14 mouse cellular contexts compared by ENCODE assay signal in genomic region chr17:82199031-82199642, GRCm38 (mm10).
DNase-seq lines count a peak whose midpoint lies in the region; ATAC-seq lines count a peak whose summit lies in the region.
"Had no signal": no experiment of that assay in that cellular context is flagged by ENCODE, and none has a peak within 500 bp of the region (broad histone marks: within the 10 kb centered on the region; RNA-seq: fewer than 3 reads in every experiment).

No protein-coding gene starts in this region.

- no peak overlapping the region for H3K4me2 ChIP-seq in hindbrain, embryonic 12.5 days (replicated peaks)
- no peak overlapping the region for H3K4me2 ChIP-seq in midbrain, embryonic 15.5 days
- H3K4me2 ChIP-seq: neural tube, embryonic 12.5 days had no signal

- no peaks in the 10 kb centered on the region for H3K27me3 ChIP-seq in hindbrain, embryonic 12.5 days
- peaks cover 7% of the 10 kb centered on the region; the same call in 1 of the 2 replicates for H3K27me3 ChIP-seq in midbrain, embryonic 15.5 days (replicated peaks)
- H3K27me3 ChIP-seq: neural tube, embryonic 12.5 days had no signal

- DNase-seq in cerebellum, postnatal 14 days = peak; percentile 60 to 61
- no peak for DNase-seq in cerebellum, adult 11 months
- DNase-seq in Muller cell, postnatal 12 days (ENCODE audit: inconsistent ontology term) = peak; percentile 96
- DNase-seq in left cerebral cortex, postnatal 36 days (ENCODE audit: low spot score in 2 of 2) = no peak
- DNase-seq in lung, postnatal 36 days = no peak
- DNase-seq: adrenal gland, adult 8-10 months; kidney, adult 11 months; right cerebral cortex, postnatal 4 days had no signal

- H3K4me1 ChIP-seq in hindbrain, embryonic 12.5 days = no peaks in the 10 kb centered on the region
- H3K4me1 ChIP-seq in midbrain, embryonic 15.5 days = no peaks in the 10 kb centered on the region; the same call in 1 of the 2 replicates
- H3K4me1 ChIP-seq: neural tube, embryonic 12.5 days had no signal

- no peaks in the 10 kb centered on the region for H3K9me3 ChIP-seq in hindbrain, embryonic 12.5 days (replicated peaks)
- H3K9me3 ChIP-seq in midbrain, embryonic 15.5 days = no peaks in the 10 kb centered on the region
- H3K9me3 ChIP-seq: neural tube, embryonic 12.5 days had no signal

- intact Hi-C loops in left cerebral cortex, postnatal 36 days (cut with DNase I) = no loop called here

- H3K4me3 ChIP-seq in hindbrain, embryonic 12.5 days = no peak overlapping the region
- H3K4me3 ChIP-seq in midbrain, embryonic 15.5 days = no peak overlapping the region
- H3K4me3 ChIP-seq: layer of hippocampus, adult 2 months; neural tube, embryonic 12.5 days had no signal

- ATAC-seq in hindbrain, embryonic 12.5 days (ENCODE audit: low FRiP score) = peak; percentile 78
- peak; percentile 82 for ATAC-seq in midbrain, embryonic 15.5 days (replicated peaks)
- ATAC-seq in erythroid progenitor cell, adult 5-6 weeks (replicated peaks; ENCODE audit: low FRiP score, poor library complexity, severe bottlenecking) = no peak

- 32% methylated on average over 5 of the region's 5 CpGs for WGBS in hindbrain, embryonic 12.5 days
- WGBS in midbrain, embryonic 15.5 days = 16% methylated on average over 5 of the region's 5 CpGs

- no peaks in the 10 kb centered on the region for H3K36me3 ChIP-seq in hindbrain, embryonic 12.5 days
- no peaks in the 10 kb centered on the region for H3K36me3 ChIP-seq in midbrain, embryonic 15.5 days (replicated peaks)
- H3K36me3 ChIP-seq: neural tube, embryonic 12.5 days had no signal

- H3K9ac ChIP-seq in hindbrain, embryonic 12.5 days = no peak overlapping the region
- H3K9ac ChIP-seq in midbrain, embryonic 15.5 days = no peak overlapping the region
- H3K9ac ChIP-seq: liver, embryonic 14.5 days; neural tube, embryonic 12.5 days had no signal

- H3K27ac ChIP-seq in hindbrain, embryonic 12.5 days = no peak overlapping the region
- H3K27ac ChIP-seq in midbrain, embryonic 15.5 days = no peak overlapping the region
- H3K27ac ChIP-seq: layer of hippocampus, adult 2 months; liver, embryonic 14.5 days; neural tube, embryonic 12.5 days had no signal

Comparison
In these comparisons a context has a peak if more than half of its experiments do, and no peak if none do; other contexts are left out.
1. DNase-seq: peak in cerebellum, postnatal 14 days (2 of 2) and Muller cell, postnatal 12 days (single experiment); none in cerebellum, adult 11 months (single experiment), left cerebral cortex, postnatal 36 days (0 of 2) and lung, postnatal 36 days (single experiment).